In genomic region chr1:119226996-119227395, GRCm38 (mm10) we compare ENCODE assay signal across 15 mouse cellular contexts.
"Had no signal": no experiment of that assay in that cellular context is flagged by ENCODE, and none has a peak within 500 bp of the region (broad histone marks: within the 10 kb centered on the region; RNA-seq: fewer than 3 reads in every experiment).

No protein-coding gene starts in this region.

- H3K9ac ChIP-seq: neural tube, embryonic 15.5 days; stomach, embryonic 15.5 days had no signal

- H3K4me3 ChIP-seq: neural tube, embryonic 15.5 days; stomach, embryonic 15.5 days had no signal

- H3K36me3 ChIP-seq: neural tube, embryonic 15.5 days; stomach, embryonic 15.5 days had no signal

- H3K27me3 ChIP-seq: neural tube, embryonic 15.5 days; stomach, embryonic 15.5 days had no signal

- H3K27ac ChIP-seq: neural tube, embryonic 15.5 days; stomach, embryonic 15.5 days; stomach, postnatal 0 days had no signal

- DNase-seq: retina, postnatal 1 day; right cerebral cortex, adult 18-20 months; right cerebral cortex, postnatal 14 days; right cerebral cortex, postnatal 25 days; right cerebral cortex, postnatal 4 days; spleen, adult 18-20 months; thymus, adult 18-20 months; thymus, adult 2 months; thymus, postnatal 14 days; thymus, postnatal 25 days; thymus, postnatal 36 days; thymus, postnatal 4 days had no signal

- H3K4me1 ChIP-seq: neural tube, embryonic 15.5 days; stomach, embryonic 15.5 days had no signal
